Mouse (Mus musculus) lung, postnatal 0 days (tissue): Measurements from ENCODE around the gene Trmt61a.

Experiments
- CTCF ChIP-seq: IDR thresholded peaks from 2 replicates; pipeline ENCODE4 v1.5.1; 2016; ENCODE audit warnings: antibody characterized with exemption, mild to moderate bottlenecking
- EP300 ChIP-seq: IDR thresholded peaks from 2 replicates; pipeline ENCODE4 v1.6.1; 2016; ENCODE audit warnings: antibody characterized with exemption, mild to moderate bottlenecking, control low read depth

- TF ChIP-seq CTCF (peak; percentile 87), EP300 (no peak)
These were observed 29.8 kb upstream of the Trmt61a start for GRCm38 (mm10) chr12:111648061-111648645.
